Mouse (Mus musculus) heart, postnatal 0 days (tissue): ENCODE data around the gene Meis1. TPM values are rescaled to one million over a fixed set of nuclear protein-coding genes. Genes with fewer than 3 reads are reported as not detected.

Source experiments
- ATAC-seq: fragments of 200-750 bp; cut with Nextera tagmentation; 2 replicates; pipeline ENCODE4 v1.8.0; 2017; ENCODE audit warnings: low read depth, moderate number of reproducible peaks, moderate library complexity; ENCODE audit not compliant: insufficient read depth
- DNase-seq: peaks from one replicate; pipeline ENCODE4 v3.0.0-alpha.2; 2016; ENCODE audit warnings: low spot score
- H3K27ac ChIP-seq: fragments of 300-500 bp; sonication (generic); 2 replicates; pipeline ENCODE4 v1.5.1; 2014; ENCODE audit warnings: low read depth, mild to moderate bottlenecking
- H3K27me3 ChIP-seq: fragments of 300-500 bp; sonication (generic); 2 replicates; pipeline ENCODE4 v1.6.1; 2014; ENCODE audit warnings: low read length, mixed read lengths; ENCODE audit not compliant: control insufficient read depth, insufficient read depth
- H3K36me3 ChIP-seq: fragments of 300-500 bp; sonication (generic); replicated peaks from 2 replicates; pipeline ENCODE4 v1.6.1; 2014; ENCODE audit warnings: low read length, mixed read lengths; ENCODE audit not compliant: control insufficient read depth, insufficient read depth
- H3K4me1 ChIP-seq: fragments of 300-500 bp; sonication (generic); 2 replicates; pipeline ENCODE4 v1.6.1; 2014; ENCODE audit warnings: antibody characterized with exemption; ENCODE audit not compliant: control insufficient read depth, insufficient read depth
- H3K4me2 ChIP-seq: fragments of 300-500 bp; sonication (generic); 2 replicates; pipeline ENCODE4 v1.6.1; 2014; ENCODE audit warnings: low read depth, mild to moderate bottlenecking, low read length, moderate library complexity
- H3K4me3 ChIP-seq: fragments of 300-500 bp; sonication (generic); 2 replicates; pipeline ENCODE4 v1.5.1; 2014; ENCODE audit warnings: low read depth, low read length
- H3K9ac ChIP-seq: fragments of 300-500 bp; sonication (generic); replicated peaks from 2 replicates; pipeline ENCODE4 v1.6.1; 2014; ENCODE audit warnings: low read depth, low read length, mixed read lengths
- H3K9me3 ChIP-seq: fragments of 300-500 bp; sonication (generic); replicated peaks from 2 replicates; pipeline ENCODE4 v1.6.1; 2016; ENCODE audit warnings: low read length; ENCODE audit not compliant: control insufficient read depth
- CTCF ChIP-seq: IDR thresholded peaks from 2 replicates; pipeline ENCODE4 v1.5.1; 2016; ENCODE audit warnings: antibody characterized with exemption, control low read depth, low read depth
- EP300 ChIP-seq: IDR thresholded peaks from 2 replicates; pipeline ENCODE4 v1.6.1; 2016; ENCODE audit warnings: antibody characterized with exemption, low read depth
- WGBS: fragments of 180-500 bp; shearing (Covaris S2); extraction: QIAGEN DNeasy Blood & Tissue Kit; methylation state at CpG from one replicate; pipeline ENCODE4 v1.1.7; 2014; 5-methylcytosine and 5-hydroxymethylcytosine counted together
- polyA plus RNA-seq: library from polyadenylated mRNA; unstranded; fragments of >200 nt; fragmentation: Nextera tagmentation; extraction: Ambion mirVana; gene quantifications from 2 replicates; pipeline ENCODE4 v1.2.1, GENCODE M21; 2015
- total RNA-seq: library from RNA; depleted of rRNA; stranded (reverse); fragments of >200 nt; gene quantifications from 2 replicates; pipeline ENCODE4 v1.2.3, GENCODE M21; 2014; ENCODE audit warnings: low replicate concordance

Gene Meis1
- total and polyA plus RNA-seq, 2 experiments from 2014 or later = 34.8 to 35.4 TPM

DNA sequence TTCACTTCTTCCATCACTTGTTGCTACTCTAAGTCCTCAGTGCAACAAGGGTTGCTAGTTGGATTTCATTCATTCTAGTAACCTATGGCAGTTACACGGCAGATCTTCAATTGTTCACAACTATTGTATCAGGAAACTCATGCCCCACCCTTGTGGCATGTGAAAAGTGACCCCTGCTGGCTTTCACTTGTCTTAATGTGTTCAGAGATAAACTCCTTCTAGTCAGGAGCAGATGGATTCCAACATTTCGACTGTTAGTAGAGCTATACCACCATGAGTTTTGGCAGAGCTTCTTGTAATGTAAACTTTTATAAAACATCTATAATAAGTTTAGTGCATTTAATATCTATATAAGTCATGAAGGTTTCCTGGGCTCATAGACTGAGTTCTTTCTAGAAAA is 75.8 kb downstream of the Meis1 start:
- no peak overlapping the region for H3K4me3 ChIP-seq
- WGBS = 45% methylated on average over 2 of the region's 2 CpGs
- no peak overlapping the region for H3K27ac ChIP-seq
- ATAC-seq = no peak
- H3K9me3 ChIP-seq = no peaks in the 10 kb centered on the region
- H3K36me3 ChIP-seq = no peaks in the 10 kb centered on the region
- TF ChIP-seq CTCF (no peak), EP300 (no peak)
- H3K27me3 ChIP-seq = no peaks in the 10 kb centered on the region
- no peak overlapping the region for H3K4me2 ChIP-seq
- DNase-seq = no peak
- H3K9ac ChIP-seq = no peak overlapping the region
- H3K4me1 ChIP-seq = peaks cover 38% of the 10 kb centered on the region

- no peak for TF ChIP-seq CTCF
- no peak for TF ChIP-seq EP300
- H3K4me1 ChIP-seq = peaks cover 26% of the 10 kb centered on the region
- no peak overlapping the region for H3K9ac ChIP-seq
- no peak overlapping the region for H3K4me3 ChIP-seq
- H3K36me3 ChIP-seq = no peaks in the 10 kb centered on the region
- peak overlapping the region; percentile 28 for H3K4me2 ChIP-seq
- H3K27me3 ChIP-seq = no peaks in the 10 kb centered on the region
- H3K27ac ChIP-seq = no peak overlapping the region
- no peaks in the 10 kb centered on the region for H3K9me3 ChIP-seq
- 33% methylated on average over 4 of the region's 4 CpGs for WGBS
- DNase-seq (peak; percentile 69), ATAC-seq (no peak)
Observed at GRCm38 (mm10) chr11:18940916-18941315, 77.9 kb downstream of the Meis1 start.

DNA sequence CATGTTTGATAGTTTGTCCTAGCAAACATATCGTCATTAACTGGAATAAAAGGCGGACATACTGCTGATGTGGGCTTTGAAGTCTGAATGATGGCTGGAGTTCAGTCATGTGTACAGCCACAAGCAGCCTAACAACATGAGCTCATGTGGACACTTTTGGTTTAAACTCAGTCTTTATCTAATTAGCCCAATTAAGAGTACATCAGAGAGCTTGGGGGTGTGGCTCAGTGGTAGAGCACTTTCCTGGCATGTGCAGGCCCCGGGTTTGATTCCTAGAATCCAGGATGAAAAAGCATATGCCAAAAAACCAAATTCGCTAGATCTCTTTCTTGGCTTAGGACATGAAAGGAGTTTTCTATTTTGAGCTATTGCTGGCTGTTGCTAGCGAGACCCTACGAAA is 83.9 kb downstream of the Meis1 start:
- WGBS = 84% methylated on average over 6 of the region's 6 CpGs
- TF ChIP-seq EP300 = no peak
- TF ChIP-seq CTCF = no peak
- Histone ChIP-seq H3K4me3 (no peak overlapping the region), H3K4me2 (no peak overlapping the region), H3K4me1 (peaks cover 19% of the 10 kb centered on the region), H3K36me3 (0 out of 2 replicates have a peak, but pooled peaks cover 5% of the 10 kb centered on the region), H3K27ac (no peak overlapping the region), H3K27me3 (no peaks in the 10 kb centered on the region), H3K9ac (no peak overlapping the region), H3K9me3 (no peaks in the 10 kb centered on the region)
- DNase-seq = no peak
- no peak for ATAC-seq

DNA sequence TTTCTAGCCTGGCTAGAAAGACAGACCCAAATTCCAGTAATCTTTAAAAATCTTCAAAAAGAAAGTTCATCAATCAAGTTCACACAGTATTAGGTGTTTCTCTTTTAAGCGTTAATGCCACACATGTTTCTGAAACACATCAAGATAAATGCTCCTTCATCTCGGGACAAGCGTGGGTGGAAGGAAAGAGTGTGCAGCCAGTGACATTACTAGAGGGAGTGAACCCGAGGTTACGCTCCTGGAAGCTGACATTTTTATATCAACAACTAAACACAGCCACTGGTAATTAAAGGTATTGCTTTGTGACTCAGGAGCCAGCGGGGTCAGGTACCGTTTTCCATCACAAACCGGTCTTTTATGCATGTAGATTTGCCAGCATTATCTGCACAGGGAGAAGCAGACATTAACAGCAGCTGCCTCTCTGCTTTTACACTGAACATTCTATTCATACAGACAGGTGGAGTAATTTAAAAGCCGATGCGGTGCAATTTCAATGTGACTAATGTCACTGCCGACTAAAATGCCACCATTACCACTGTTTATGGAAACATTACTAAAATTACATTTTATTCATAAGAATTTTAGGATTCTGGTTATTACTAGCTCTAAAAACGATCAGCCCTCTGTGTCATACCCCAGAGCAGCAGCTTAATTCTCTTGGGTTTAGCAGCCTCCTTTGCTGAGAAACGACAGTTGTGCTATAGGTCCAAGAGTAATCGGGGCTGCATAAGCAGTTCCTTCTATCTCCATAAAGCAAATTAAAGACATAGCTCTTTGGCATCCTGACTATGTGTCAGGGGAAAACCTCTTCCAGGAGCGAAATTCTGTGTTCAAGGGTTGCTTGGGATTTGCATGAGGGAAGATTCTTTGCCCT is 87.5 kb downstream of the Meis1 start:
- Histone ChIP-seq H3K27ac (no peak overlapping the region), H3K9ac (no peak overlapping the region), H3K9me3 (no peaks in the 10 kb centered on the region), H3K4me3 (no peak overlapping the region), H3K36me3 (0 out of 2 replicates have a peak, but pooled peaks cover 5% of the 10 kb centered on the region), H3K4me1 (peaks cover 25% of the 10 kb centered on the region), H3K4me2 (no peak overlapping the region), H3K27me3 (no peaks in the 10 kb centered on the region)
- ATAC-seq (no peak), DNase-seq (no peak)
- 48% methylated on average over 15 of the region's 15 CpGs for WGBS
- TF ChIP-seq CTCF (no peak), EP300 (no peak)

DNA sequence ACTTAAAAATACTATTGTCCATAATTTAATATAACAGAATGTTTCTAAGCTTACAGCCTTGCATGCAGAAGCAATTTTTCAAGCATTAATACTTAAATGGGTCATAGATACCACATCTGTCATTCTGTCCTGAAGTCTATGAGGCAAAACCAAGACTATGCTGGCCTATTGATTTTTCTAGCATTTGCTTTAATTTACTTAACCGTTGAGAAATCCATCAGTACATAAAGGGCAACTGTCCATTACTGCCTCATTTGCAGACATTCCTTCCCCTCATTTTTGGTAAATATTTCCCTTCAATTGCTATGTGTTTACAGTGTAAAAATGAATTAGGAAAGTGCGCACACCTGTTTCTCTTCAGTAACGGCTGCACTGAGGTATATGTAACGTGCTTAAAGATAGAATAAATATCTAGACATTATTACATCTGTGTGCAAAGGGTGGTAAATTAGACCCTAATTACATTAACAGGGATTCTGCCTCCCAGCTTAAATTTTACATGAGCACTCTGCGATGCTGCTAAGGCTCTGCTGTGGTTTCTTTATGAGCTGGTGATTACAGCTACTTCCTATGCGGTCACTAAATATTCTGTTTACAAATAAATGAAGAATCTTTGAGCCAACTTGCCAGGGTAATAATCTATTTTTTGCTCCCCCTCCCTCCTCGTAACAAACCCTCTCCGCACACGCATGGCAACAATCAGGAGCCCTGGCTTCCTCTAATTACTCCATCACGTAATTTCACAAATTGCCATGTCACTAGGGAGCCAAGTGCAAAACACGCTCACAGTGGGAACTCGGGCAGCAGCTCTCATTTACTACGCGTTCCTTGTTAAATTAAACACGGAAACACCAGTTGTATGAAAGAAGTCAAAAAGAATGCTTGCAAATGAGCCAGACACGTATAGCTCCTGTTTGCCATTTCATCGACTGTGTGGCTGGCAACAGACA is 88.7 kb downstream of the Meis1 start:
- no peak for DNase-seq
- no peak for TF ChIP-seq EP300
- no peak for TF ChIP-seq CTCF
- Histone ChIP-seq H3K4me2 (no peak overlapping the region), H3K27me3 (no peaks in the 10 kb centered on the region), H3K36me3 (0 out of 2 replicates have a peak, but pooled peaks cover 5% of the 10 kb centered on the region), H3K9me3 (no peaks in the 10 kb centered on the region), H3K4me3 (no peak overlapping the region), H3K27ac (no peak overlapping the region), H3K4me1 (peaks cover 30% of the 10 kb centered on the region), H3K9ac (no peak overlapping the region)
- no peak for ATAC-seq
- WGBS = 88% methylated on average over 17 of the region's 17 CpGs
